Mouse (Mus musculus) myocyte (in vitro differentiated cells): ENCODE results near the gene Adamts14. TPM values are rescaled to one million over a fixed set of nuclear protein-coding genes. Genes with fewer than 3 reads are reported as not detected.

Experiments used
- H3K27me3 ChIP-seq: one replicate; pipeline ENCODE4 v1.6.1; 2011; ENCODE audit not compliant: control insufficient read depth, insufficient read depth, insufficient read length
- H3K36me3 ChIP-seq: one replicate; pipeline ENCODE4 v1.6.1; 2011; ENCODE audit not compliant: control insufficient read depth, insufficient read depth
- H3K4me2 ChIP-seq: one replicate; pipeline ENCODE4 v1.6.1; 2011; ENCODE audit warnings: low read depth, control low read depth
- H3K4me3 ChIP-seq: one replicate; pipeline ENCODE4 v1.5.1; 2011; ENCODE audit warnings: mild to moderate bottlenecking, control low read depth, moderate library complexity
- H3K79me2 ChIP-seq: one replicate; pipeline ENCODE4 v1.6.1; 2011; ENCODE audit not compliant: control insufficient read depth, insufficient read depth
- H3ac ChIP-seq: one replicate; pipeline ENCODE4 v1.6.1; 2011; ENCODE audit not compliant: control insufficient read depth, insufficient read length
- CEBPB ChIP-seq: IDR thresholded peaks from 2 replicates; pipeline ENCODE4 v1.6.1; 2011; ENCODE audit warnings: mild to moderate bottlenecking, moderate library complexity; ENCODE audit not compliant: poor library complexity, insufficient read depth, severe bottlenecking
- E2F4 ChIP-seq: IDR thresholded peaks from one replicate; pipeline ENCODE4 v1.6.1; 2011; ENCODE audit warnings: mild to moderate bottlenecking, control low read depth, moderate library complexity; ENCODE audit not compliant: insufficient read depth
- MAX ChIP-seq: IDR thresholded peaks from one replicate; pipeline ENCODE4 v1.6.1; 2011; ENCODE audit warnings: low read depth, mild to moderate bottlenecking, control low read depth
- MYOD1 ChIP-seq, 3 experiments: IDR thresholded peaks; one replicate each; pipeline ENCODE4 v1.6.1; 2011; ENCODE audit warnings: control low read depth in 2 of 3, low read depth in 2 of 3, mild to moderate bottlenecking in 2 of 3, moderate library complexity in 1 of 3; ENCODE audit not compliant: insufficient read length in 2 of 3, control insufficient read depth in 1 of 3
- MYOG ChIP-seq, 3 experiments: IDR thresholded peaks; one replicate each; pipeline ENCODE4 v1.6.1; 2011; ENCODE audit warnings: control low read depth in 2 of 3, low read depth in 2 of 3, mild to moderate bottlenecking in 2 of 3; ENCODE audit not compliant: insufficient read length in 2 of 3, control insufficient read depth in 1 of 3, insufficient read depth in 1 of 3
- POLR2A ChIP-seq: IDR thresholded peaks from one replicate; pipeline ENCODE4 v1.6.1; 2011; ENCODE audit warnings: low read depth, mild to moderate bottlenecking, control low read depth, moderate library complexity; ENCODE audit not compliant: insufficient read length
- POLR2AphosphoS2 ChIP-seq: IDR thresholded peaks from one replicate; pipeline ENCODE4 v1.6.1; 2011; ENCODE audit warnings: low read depth, control low read depth; ENCODE audit not compliant: insufficient read length
- REST ChIP-seq: IDR thresholded peaks from one replicate; pipeline ENCODE4 v1.6.1; 2011; ENCODE audit warnings: mild to moderate bottlenecking, control low read depth, moderate library complexity; ENCODE audit not compliant: insufficient read depth, insufficient read length
- SRF ChIP-seq: IDR thresholded peaks from one replicate; pipeline ENCODE4 v1.6.1; 2011; ENCODE audit warnings: low read depth; ENCODE audit not compliant: control insufficient read depth, insufficient read length
- TCF12 ChIP-seq: IDR thresholded peaks from one replicate; pipeline ENCODE4 v1.6.1; 2011; ENCODE audit warnings: mild to moderate bottlenecking, control low read depth; ENCODE audit not compliant: poor library complexity, insufficient read depth, severe bottlenecking
- TCF3 ChIP-seq: IDR thresholded peaks from one replicate; pipeline ENCODE4 v1.6.1; 2011; ENCODE audit warnings: low read depth, control low read depth; ENCODE audit not compliant: insufficient read length
- USF1 ChIP-seq: IDR thresholded peaks from one replicate; pipeline ENCODE4 v1.6.1; 2011; ENCODE audit warnings: low read depth, mild to moderate bottlenecking, control low read depth, moderate library complexity
- polyA plus RNA-seq: library from polyadenylated mRNA; unstranded; fragments of >200 nt; fragmentation: generic; extraction: Trizol; gene quantifications from one replicate; pipeline ENCODE4 v1.2.1, GENCODE M21; 2012; ENCODE audit warnings: missing spikeins

The Adamts14 gene
- polyA plus RNA-seq, 1 experiment: 31.0 TPM

DNA sequence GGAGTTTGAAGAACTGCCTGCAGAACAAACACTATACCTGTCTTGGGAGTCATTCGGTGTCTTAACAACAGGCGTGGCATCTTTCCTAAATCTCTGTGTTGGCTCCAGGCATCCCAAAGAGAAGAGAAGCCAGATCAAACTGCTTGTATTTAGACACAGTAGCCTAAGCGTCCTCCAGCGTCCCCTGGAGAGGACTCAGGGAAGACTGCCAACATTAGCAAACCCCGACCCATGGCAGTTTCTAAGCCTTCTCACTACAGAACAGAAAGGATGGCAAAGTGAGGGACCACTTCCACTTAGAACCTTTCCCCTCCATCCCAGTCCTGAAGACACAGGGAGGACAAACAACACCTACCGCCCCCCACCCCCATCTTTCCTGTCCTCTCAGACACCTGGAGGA lies 93.3 kb downstream of the Adamts14 start:
- Histone ChIP-seq H3K4me2 (no peak overlapping the region), H3K4me3 (no peak overlapping the region), H3K36me3 (no peaks in the 10 kb centered on the region), H3ac (no peak overlapping the region), H3K79me2 (no peaks in the 10 kb centered on the region), H3K27me3 (no peaks in the 10 kb centered on the region)
- no peak for TF ChIP-seq REST
- TF ChIP-seq E2F4: no peak
- no peak for TF ChIP-seq POLR2A
- no peak for TF ChIP-seq SRF
- no peak for TF ChIP-seq POLR2AphosphoS2
- no peak for TF ChIP-seq CEBPB
- TF ChIP-seq MAX: no peak
- TF ChIP-seq MYOG (IDR thresholded peaks at IDR 0.05; ENCODE audit: control insufficient read depth in 1 of 3, insufficient read depth in 1 of 3, insufficient read length in 2 of 3, low read depth in 2 of 3): no peak
- TF ChIP-seq TCF3: no peak
- TF ChIP-seq USF1: no peak
- TF ChIP-seq TCF12: no peak
- TF ChIP-seq MYOD1 (IDR thresholded peaks at IDR 0.05; ENCODE audit: control insufficient read depth in 1 of 3, insufficient read length in 2 of 3, low read depth in 2 of 3): no peak

DNA sequence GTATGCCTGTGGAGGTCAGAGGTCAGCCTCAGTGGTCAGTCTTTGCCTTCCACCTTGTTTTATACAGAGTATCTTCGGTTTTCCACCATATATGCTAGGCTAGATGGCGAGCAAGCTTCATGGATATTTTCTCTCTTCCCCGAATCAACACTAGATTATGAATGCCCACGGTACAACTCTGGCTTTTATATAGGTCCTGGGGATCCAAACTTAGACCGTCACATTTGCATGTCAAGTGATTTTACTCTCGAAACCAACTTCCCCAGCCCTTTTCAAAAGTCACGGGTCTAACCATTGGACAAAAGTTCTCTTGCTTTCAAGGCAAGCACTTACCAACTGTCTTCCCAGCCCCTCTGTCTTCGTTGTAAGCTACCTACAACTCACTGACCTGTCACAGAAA lies 94.6 kb downstream of the Adamts14 start:
- Histone ChIP-seq H3K79me2 (no peaks in the 10 kb centered on the region), H3K4me3 (no peak overlapping the region), H3K36me3 (no peaks in the 10 kb centered on the region), H3K4me2 (no peak overlapping the region), H3K27me3 (no peaks in the 10 kb centered on the region), H3ac (no peak overlapping the region)
- TF ChIP-seq MAX (no peak), TCF12 (no peak), E2F4 (no peak), REST (no peak), CEBPB (no peak), POLR2A (no peak), USF1 (no peak), SRF (no peak), MYOD1 (IDR thresholded peaks at IDR 0.05; ENCODE audit: control insufficient read depth in 1 of 3, insufficient read length in 2 of 3, low read depth in 2 of 3) (no peak), TCF3 (no peak), POLR2AphosphoS2 (no peak), MYOG (IDR thresholded peaks at IDR 0.05; ENCODE audit: control insufficient read depth in 1 of 3, insufficient read depth in 1 of 3, insufficient read length in 2 of 3, low read depth in 2 of 3) (no peak)

DNA sequence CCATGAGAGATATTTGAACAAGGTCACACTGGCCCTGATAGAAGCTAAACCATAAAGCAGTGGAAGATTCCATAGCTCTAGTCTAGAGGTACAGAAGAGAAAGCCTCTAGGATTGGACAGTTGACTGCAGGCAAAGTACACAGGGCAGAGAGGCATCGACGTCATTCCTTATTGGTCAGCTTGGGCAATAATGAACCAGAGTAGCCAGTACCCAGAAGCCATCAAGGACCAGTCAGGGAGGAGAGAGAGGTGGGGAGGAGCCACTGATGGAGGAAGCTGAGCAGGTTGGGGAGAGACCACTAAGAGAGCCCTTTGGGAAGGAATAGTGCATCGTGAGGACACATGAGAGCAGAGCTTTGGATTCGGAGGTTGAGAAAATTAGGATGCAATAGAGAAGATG lies 95.5 kb downstream of the Adamts14 start:
- no peak for TF ChIP-seq POLR2A
- TF ChIP-seq CEBPB: no peak
- no peak overlapping the region for H3ac ChIP-seq
- no peaks in the 10 kb centered on the region for H3K79me2 ChIP-seq
- no peak overlapping the region for H3K4me2 ChIP-seq
- no peak overlapping the region for H3K4me3 ChIP-seq
- H3K36me3 ChIP-seq: no peaks in the 10 kb centered on the region
- H3K27me3 ChIP-seq: no peaks in the 10 kb centered on the region

DNA sequence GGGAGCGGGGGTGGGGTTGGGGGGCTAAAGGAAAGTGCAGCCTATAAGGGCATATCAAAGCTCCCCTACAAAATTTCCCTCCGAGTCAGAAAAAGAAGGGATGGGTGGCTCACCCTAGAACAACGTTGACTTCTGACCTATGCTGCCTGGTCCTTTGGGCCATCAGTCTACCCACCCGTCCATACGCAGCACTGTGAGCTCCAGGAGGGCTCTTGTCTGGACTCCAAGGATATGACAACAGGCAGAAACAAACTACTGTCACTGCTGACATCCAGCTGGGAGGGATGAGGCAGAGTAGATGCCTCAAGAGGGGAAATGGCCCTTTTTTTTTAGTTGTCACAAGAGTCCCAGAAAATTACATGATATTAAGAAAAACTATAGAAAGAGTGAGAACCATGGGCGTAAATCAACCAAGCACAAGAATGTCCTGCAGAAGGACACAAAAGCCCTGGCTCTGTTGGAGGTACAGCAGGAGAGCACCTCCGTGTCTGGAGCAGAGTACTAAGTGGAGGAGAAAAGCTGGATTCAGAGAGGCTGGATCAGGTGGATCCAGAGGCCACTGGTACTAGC lies 96.9 kb downstream of the Adamts14 start:
- Histone ChIP-seq H3K79me2 (no peaks in the 10 kb centered on the region), H3K36me3 (no peaks in the 10 kb centered on the region), H3K4me2 (no peak overlapping the region), H3ac (no peak overlapping the region), H3K27me3 (peaks cover 8% of the 10 kb centered on the region), H3K4me3 (no peak overlapping the region)
- no peak for TF ChIP-seq REST

DNA sequence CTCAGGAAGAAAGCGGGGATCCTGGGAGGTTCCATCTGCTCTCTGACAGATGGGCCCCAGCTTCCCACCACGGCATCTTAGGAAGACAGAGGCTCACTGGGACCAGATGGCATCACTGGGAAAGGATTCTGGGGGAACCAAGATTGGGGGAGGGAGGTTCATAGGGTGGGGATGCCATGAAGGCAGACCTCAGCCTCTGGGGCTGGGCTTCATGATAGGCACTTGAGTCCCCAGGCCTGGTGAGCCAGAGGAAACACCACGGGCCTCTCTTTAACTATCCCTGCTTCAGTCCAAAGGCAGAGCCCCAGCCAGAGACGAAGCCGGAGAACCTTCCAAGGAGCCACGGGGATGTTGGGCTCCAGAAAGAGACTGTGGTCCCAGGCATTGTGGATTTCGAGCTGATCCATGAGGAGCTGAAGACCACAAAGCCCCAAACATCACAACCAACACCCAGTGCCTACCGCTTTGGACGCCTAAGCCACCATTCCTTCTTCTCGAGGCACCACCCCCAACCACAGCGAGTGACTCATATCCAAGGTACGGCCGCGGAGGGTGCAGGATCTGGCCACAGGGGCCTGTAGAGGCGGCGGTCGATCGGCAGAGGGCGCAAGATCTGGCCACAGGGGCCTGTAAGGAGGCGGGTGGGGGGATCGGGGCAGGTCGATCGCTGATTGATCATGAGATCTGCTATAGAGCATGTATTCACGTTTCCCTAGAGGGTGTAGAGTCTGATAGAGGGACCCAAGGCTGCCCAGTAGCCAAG lies 97.6 kb downstream of the Adamts14 start:
- Histone ChIP-seq H3K4me2 (peak overlapping the region; percentile 68), H3K4me3 (no peak overlapping the region), H3K27me3 (peaks cover 9% of the 10 kb centered on the region)

More for the DNA sequence above, 97.6 kb downstream of the Adamts14 start:
- TF ChIP-seq E2F4: no peak
- TF ChIP-seq MYOD1 (IDR thresholded peaks at IDR 0.05; ENCODE audit: control insufficient read depth in 1 of 3, insufficient read length in 2 of 3, low read depth in 2 of 3): no peak
- TF ChIP-seq MYOG (IDR thresholded peaks at IDR 0.05; ENCODE audit: control insufficient read depth in 1 of 3, insufficient read depth in 1 of 3, insufficient read length in 2 of 3, low read depth in 2 of 3): no peak
- no peak for TF ChIP-seq TCF3
- no peak for TF ChIP-seq USF1
- no peak for TF ChIP-seq TCF12
- TF ChIP-seq CEBPB: no peak
- no peak for TF ChIP-seq POLR2AphosphoS2
- TF ChIP-seq SRF: no peak
- TF ChIP-seq POLR2A: no peak
- TF ChIP-seq REST: no peak
- TF ChIP-seq MAX: no peak
- Histone ChIP-seq H3K36me3 (no peaks in the 10 kb centered on the region), H3ac (no peak overlapping the region), H3K79me2 (no peaks in the 10 kb centered on the region)
